Mouse (Mus musculus) heart, embryonic 13.5 days (tissue): ENCODE measurements around the gene Ino80b. TPM values are rescaled to one million over a fixed set of nuclear protein-coding genes. Genes with fewer than 3 reads are reported as not detected.

Experiments
- ATAC-seq: fragments of 200-750 bp; cut with Nextera tagmentation; 2 replicates; pipeline ENCODE4 v1.8.0; 2017; ENCODE audit warnings: moderate TSS enrichment; ENCODE audit not compliant: insufficient number of reproducible peaks, low FRiP score, low TSS enrichment; ENCODE audit errors: extremely low read depth
- H3K27ac ChIP-seq: fragments of 300-500 bp; sonication (generic); replicated peaks from 2 replicates; pipeline ENCODE4 v1.5.1; 2015; ENCODE audit warnings: moderate library complexity, mild to moderate bottlenecking, inconsistent platforms
- H3K27me3 ChIP-seq: fragments of 300-500 bp; sonication (generic); replicated peaks from 2 replicates; pipeline ENCODE4 v1.6.1; 2015; ENCODE audit warnings: mild to moderate bottlenecking, inconsistent platforms
- H3K36me3 ChIP-seq: fragments of 300-500 bp; sonication (generic); 2 replicates; pipeline ENCODE4 v1.6.1; 2015; ENCODE audit warnings: mild to moderate bottlenecking, inconsistent platforms
- H3K4me1 ChIP-seq: fragments of 300-500 bp; sonication (generic); 2 replicates; pipeline ENCODE4 v1.6.1; 2015; ENCODE audit warnings: inconsistent platforms
- H3K4me2 ChIP-seq: fragments of 300-500 bp; sonication (generic); 2 replicates; pipeline ENCODE4 v1.6.1; 2015; ENCODE audit warnings: inconsistent platforms, mild to moderate bottlenecking, moderate library complexity
- H3K4me3 ChIP-seq: fragments of 300-500 bp; sonication (generic); 2 replicates; pipeline ENCODE4 v1.5.1; 2015; ENCODE audit warnings: moderate library complexity, mild to moderate bottlenecking, inconsistent platforms
- H3K9ac ChIP-seq: fragments of 300-500 bp; sonication (generic); 2 replicates; pipeline ENCODE4 v1.6.1; 2015; ENCODE audit warnings: inconsistent platforms, mild to moderate bottlenecking, moderate library complexity
- H3K9me3 ChIP-seq: fragments of 300-500 bp; sonication (generic); 2 replicates; pipeline ENCODE4 v1.6.1; 2016; ENCODE audit warnings: inconsistent platforms
- WGBS: fragments of 180-500 bp; shearing (Covaris S2); methylation state at CpG from one replicate; pipeline ENCODE4 v1.1.7; 2015; ENCODE audit warnings: mixed read lengths; 5-methylcytosine and 5-hydroxymethylcytosine counted together
- microRNA counts: library from miRNA; unstranded; fragments of <30 nt; microRNA quantifications from one replicate; lab custom pipeline; 2016
- microRNA-seq: library from miRNA; unstranded; fragments of <30 nt; microRNA quantifications from one replicate; pipeline ENCODE4, GENCODE M21; 2016
- polyA plus RNA-seq: library from polyadenylated mRNA; unstranded; fragments of >200 nt; fragmentation: Nextera tagmentation; extraction: Ambion mirVana; gene quantifications from 2 replicates; pipeline ENCODE4 v1.2.1, GENCODE M21; 2015

Ino80b gene
- polyA plus RNA-seq, 1 experiment from 2014 or later: 8.7 TPM

- Histone ChIP-seq H3K4me3 (no peak overlapping the region), H3K9me3 (no peaks in the 10 kb centered on the region), H3K4me2 (no peak overlapping the region), H3K4me1 (peaks cover 14% of the 10 kb centered on the region), H3K27me3 (peaks cover 61% of the 10 kb centered on the region), H3K27ac (no peak overlapping the region), H3K36me3 (peaks cover 29% of the 10 kb centered on the region), H3K9ac (no peak overlapping the region)
- 91% methylated on average over 5 of the region's 5 CpGs for WGBS
- ATAC-seq: no peak
Measured at GRCm38 (mm10) chr6:83080210-83080609, 45.0 kb downstream of the Ino80b start.

- Histone ChIP-seq H3K4me2 (peak overlapping the region; percentile 100), H3K27ac (peak overlapping the region; percentile 72), H3K4me1 (peaks cover 14% of the 10 kb centered on the region), H3K27me3 (peaks cover 61% of the 10 kb centered on the region), H3K9ac (peak overlapping the region; percentile 92), H3K36me3 (peaks cover 29% of the 10 kb centered on the region), H3K9me3 (no peaks in the 10 kb centered on the region), H3K4me3 (peak overlapping the region; percentile 80)
- WGBS: 0% methylated on average over 46 of the region's 46 CpGs
- ATAC-seq: peak; percentile 84
Measured at GRCm38 (mm10) chr6:83078324-83078858, 46.8 kb downstream of the Ino80b start.

GRCm38 (mm10) chr6:83077630-83078323, 47.5 kb downstream of the Ino80b start, which contains the start of gene Pcgf1:
Gene Pcgf1, plus strand, starts transcription at chr6:83077869.
- WGBS: under 1% methylated on average over 54 of the region's 54 CpGs
- Histone ChIP-seq H3K4me2 (peak within 1 kb of the TSS; percentile 100), H3K36me3 (peaks cover 29% of the 10 kb centered on the region), H3K9me3 (no peaks in the 10 kb centered on the region), H3K27me3 (peaks cover 61% of the 10 kb centered on the region), H3K4me1 (peaks cover 14% of the 10 kb centered on the region), H3K27ac (peak within 1 kb of the TSS; percentile 72), H3K9ac (peak within 1 kb of the TSS; percentile 92), H3K4me3 (peak within 1 kb of the TSS; percentile 80)
- peak; percentile 84 for ATAC-seq

- 12% methylated on average over 2 of the region's 2 CpGs for WGBS
- no peak overlapping the region for H3K9ac ChIP-seq
- H3K27ac ChIP-seq: no peak overlapping the region
- peaks cover 3% of the 10 kb centered on the region for H3K36me3 ChIP-seq
- peaks cover 25% of the 10 kb centered on the region for H3K4me1 ChIP-seq
- H3K9me3 ChIP-seq: no peaks in the 10 kb centered on the region
- H3K4me2 ChIP-seq: no peak overlapping the region
- H3K27me3 ChIP-seq: peaks cover 77% of the 10 kb centered on the region
- no peak for ATAC-seq
- no peak overlapping the region for H3K4me3 ChIP-seq
Measured at GRCm38 (mm10) chr6:83074979-83075378, 50.3 kb downstream of the Ino80b start.

MicroRNAs within 50 kb of the gene (microRNA counts, 519-probe panel; counts per million panel counts)
- 209 counts per million, percentile 61 among the panel's probes with 10 or more counts for microRNA mmu-miR-3470a+mmu-miR-3470b (lab: Ali Mortazavi, UCI)

Small RNAs within 50 kb of the gene (microRNA-seq; reads per million reads assigned to microRNA genes)
- gene Mir3470a: not detected

Other genes with a start within 250 kb of the Ino80b start
- 0.52 and 0.78 TPM in 2 replicates for gene Sema4f, start 185.7 kb downstream of the Ino80b start, polyA plus RNA-seq
- gene M1ap, start 178.5 kb downstream of the Ino80b start, polyA plus RNA-seq: 1.5 and 1.7 TPM in 2 replicates
- 7.6 and 9.3 TPM in 2 replicates for gene Dok1, start 92.0 kb downstream of the Ino80b start, polyA plus RNA-seq
- gene Loxl3, start 91.3 kb downstream of the Ino80b start, polyA plus RNA-seq: 6.9 and 7.1 TPM in 2 replicates
- 120 and 123 TPM in 2 replicates for gene Aup1, start 70.9 kb downstream of the Ino80b start, polyA plus RNA-seq
- 80.2 and 94.2 TPM in 2 replicates for gene Htra2, start 70.2 kb downstream of the Ino80b start, polyA plus RNA-seq
- gene Dqx1, start 67.6 kb downstream of the Ino80b start, polyA plus RNA-seq: 0.41 and 0.62 TPM in 2 replicates
- gene Tlx2, start 55.1 kb downstream of the Ino80b start, polyA plus RNA-seq: 0.23 and 1.0 TPM in 2 replicates
- 14.8 and 19.5 TPM in 2 replicates for gene Pcgf1, start 47.6 kb downstream of the Ino80b start, polyA plus RNA-seq
- 0.20 TPM in 1 of 2 replicates, not detected in the other for gene Lbx2, start 39.1 kb downstream of the Ino80b start, polyA plus RNA-seq
- 1.5 and 1.7 TPM in 2 replicates for gene Ccdc142, start 23.8 kb downstream of the Ino80b start, polyA plus RNA-seq
- gene Gm42688, start 23.8 kb downstream of the Ino80b start, polyA plus RNA-seq: 1.6 TPM in 2 replicates
- 134 and 176 TPM in 2 replicates for gene Mrpl53, start 16.4 kb downstream of the Ino80b start, polyA plus RNA-seq
- 18.5 and 22.0 TPM in 2 replicates for gene Mogs, start 9.9 kb downstream of the Ino80b start, polyA plus RNA-seq
- 88.8 and 99.2 TPM in 2 replicates for gene Wbp1, start 3.9 kb downstream of the Ino80b start, polyA plus RNA-seq
- gene Rtkn, start 10.0 kb upstream of the Ino80b start, polyA plus RNA-seq: 19.5 and 21.6 TPM in 2 replicates
- 7.0 and 7.5 TPM in 2 replicates for gene Wdr54, start 31.0 kb upstream of the Ino80b start, polyA plus RNA-seq
- gene 1700003E16Rik, start 31.0 kb upstream of the Ino80b start, polyA plus RNA-seq: 0.55 and 0.64 TPM in 2 replicates
- gene Dctn1, start 40.5 kb upstream of the Ino80b start, polyA plus RNA-seq: 62.3 and 65.9 TPM in 2 replicates
- gene Slc4a5, start 94.4 kb upstream of the Ino80b start, polyA plus RNA-seq: 0.11 and 0.37 TPM in 2 replicates
- 27.6 and 30.9 TPM in 2 replicates for gene Mthfd2, start 200.5 kb upstream of the Ino80b start, polyA plus RNA-seq
- gene Mob1a, start 200.6 kb upstream of the Ino80b start, polyA plus RNA-seq: 30.4 and 30.7 TPM in 2 replicates
- 233 and 264 TPM in 2 replicates for gene Bola3, start 223.7 kb upstream of the Ino80b start, polyA plus RNA-seq